Comparison of ENCODE assay signal across 15 mouse cellular contexts in the genomic region with DNA sequence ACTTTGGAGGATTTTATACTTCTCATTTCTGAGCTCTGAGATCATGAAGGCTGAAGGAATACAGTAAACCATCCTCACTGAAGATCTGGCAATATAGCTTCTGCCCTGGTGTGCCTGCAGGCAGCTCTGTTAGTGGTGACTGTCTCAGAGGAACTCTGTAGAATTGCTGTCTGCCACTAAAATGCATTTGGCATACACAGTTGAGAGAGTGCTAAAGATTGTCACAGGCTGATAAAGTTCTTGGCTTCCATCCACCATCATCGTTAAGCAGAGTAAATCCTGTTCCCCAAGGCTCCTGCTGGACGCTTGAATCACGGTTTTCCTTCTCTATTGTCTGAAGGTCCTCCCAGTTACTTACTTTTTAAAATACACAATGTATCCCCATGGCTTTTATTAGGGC. TPM values are rescaled to one million over a fixed set of nuclear protein-coding genes. Genes with fewer than 3 reads are reported as not detected.
DNase-seq lines count a peak whose midpoint lies in the region; ATAC-seq and TF ChIP-seq lines count a peak whose summit lies in the region.
"Had no signal": no experiment of that assay in that cellular context is flagged by ENCODE, and none has a peak within 500 bp of the region (broad histone marks: within the 10 kb centered on the region; RNA-seq: fewer than 3 reads in every experiment).

No protein-coding gene starts in this region.

- H3K4me2 ChIP-seq in forebrain, embryonic 14.5 days (ENCODE audit: low read length), result no peak overlapping the region
- no peak overlapping the region for H3K4me2 ChIP-seq in forebrain, embryonic 13.5 days
- H3K4me2 ChIP-seq in lung, embryonic 16.5 days (ENCODE audit: low read depth, low read length), result no peak overlapping the region
- H3K4me2 ChIP-seq in myocyte (ENCODE audit: low read depth), result peak overlapping the region; percentile 12

- H3K27ac ChIP-seq in forebrain, embryonic 14.5 days (ENCODE audit: low read depth, low read length), result no peak overlapping the region
- H3K27ac ChIP-seq in forebrain, embryonic 13.5 days, result no peak overlapping the region
- peak overlapping the region; percentile 43 for H3K27ac ChIP-seq in lung, embryonic 16.5 days (ENCODE audit: low read length)
- H3K27ac ChIP-seq in cerebellum, adult 2 months (ENCODE audit: insufficient read depth, low read length), result no peak overlapping the region
- H3K27ac ChIP-seq: hindbrain, embryonic 10.5 days; liver, embryonic 14.5 days had no signal

- no peaks in the 10 kb centered on the region for H3K79me2 ChIP-seq in myocyte (ENCODE audit: control insufficient read depth, insufficient read depth)

- no peaks in the 10 kb centered on the region for H3K36me3 ChIP-seq in forebrain, embryonic 14.5 days (ENCODE audit: control insufficient read depth, insufficient read depth, low read length)
- H3K36me3 ChIP-seq in forebrain, embryonic 13.5 days (ENCODE audit: poor library complexity, severe bottlenecking), result peaks cover 3% of the 10 kb centered on the region; the same call in 1 of the 2 replicates
- no peaks in the 10 kb centered on the region for H3K36me3 ChIP-seq in lung, embryonic 16.5 days (ENCODE audit: control insufficient read depth, insufficient read depth, low read length)
- no peaks in the 10 kb centered on the region for H3K36me3 ChIP-seq in myocyte (ENCODE audit: control insufficient read depth, insufficient read depth)

- DNase-seq in forebrain, embryonic 14.5 days (ENCODE audit: low spot score), result peak; percentile 11
- no peak for DNase-seq in lung, adult 2 months
- DNase-seq in adipocyte (ENCODE audit: low spot score), result peak; percentile 32
- DNase-seq in cerebellum, adult 2 months, result no peak
- DNase-seq: cerebellum, adult 11 months; cerebellum, postnatal 36 days; midbrain, embryonic 14.5 days; retina, postnatal 1 day had no signal

- peak; percentile 20; the same call in 1 of the 2 replicates for ATAC-seq in forebrain, embryonic 14.5 days
- ATAC-seq in forebrain, embryonic 13.5 days, result no peak
- ATAC-seq in lung, embryonic 16.5 days (ENCODE audit: low read depth), result peak; percentile 48; the same call in 1 of the 2 replicates
- ATAC-seq: inflammation-experienced regulatory T-cells, adult 6 months had no signal

- no peaks in the 10 kb centered on the region for H3K4me1 ChIP-seq in forebrain, embryonic 14.5 days (ENCODE audit: control insufficient read depth, insufficient read depth, low read length)
- no peaks in the 10 kb centered on the region for H3K4me1 ChIP-seq in forebrain, embryonic 13.5 days
- H3K4me1 ChIP-seq in lung, embryonic 16.5 days (replicated peaks; ENCODE audit: control insufficient read depth, insufficient read depth, low read length), result 0 out of 2 replicates have a peak, but pooled peaks cover 2% of the 10 kb centered on the region
- no peaks in the 10 kb centered on the region for H3K4me1 ChIP-seq in lung, adult 2 months (ENCODE audit: control insufficient read depth, insufficient read depth, low read length)
- H3K4me1 ChIP-seq in cerebellum, adult 2 months (ENCODE audit: control insufficient read depth, insufficient read depth, low read length), result no peaks in the 10 kb centered on the region
- H3K4me1 ChIP-seq: hindbrain, embryonic 10.5 days had no signal

- no peak overlapping the region for H3ac ChIP-seq in myocyte (ENCODE audit: control insufficient read depth, insufficient read length)

- 33% methylated on average over 3 of the region's 3 CpGs for WGBS in forebrain, embryonic 14.5 days
- 31% methylated on average over 3 of the region's 3 CpGs for WGBS in forebrain, embryonic 13.5 days
- WGBS in lung, embryonic 16.5 days, result 34% methylated on average over 3 of the region's 3 CpGs
- 43% methylated on average over 3 of the region's 3 CpGs for WGBS in lung, adult 2 months
- WGBS in cerebellum, adult 2 months, result 8% methylated on average over 3 of the region's 3 CpGs

- TF ChIP-seq POLR2A in lung, adult 2 months (IDR thresholded peaks at IDR 0.05; ENCODE audit: borderline replicate concordance, extremely low read depth, low read depth, low read length), result no peak
- no peak for TF ChIP-seq POLR2A in myocyte (IDR thresholded peaks at IDR 0.05; ENCODE audit: insufficient read length, low read depth)
- TF ChIP-seq POLR2A in cerebellum, adult 2 months (IDR thresholded peaks at IDR 0.05; ENCODE audit: borderline replicate concordance, insufficient read depth, low read length), result no peak

- no peaks in the 10 kb centered on the region for H3K27me3 ChIP-seq in forebrain, embryonic 14.5 days (replicated peaks; ENCODE audit: control insufficient read depth, insufficient read depth, low read length)
- H3K27me3 ChIP-seq in forebrain, embryonic 13.5 days, result no peaks in the 10 kb centered on the region; the same call in 1 of the 2 replicates
- no peaks in the 10 kb centered on the region; the same call in 1 of the 2 replicates for H3K27me3 ChIP-seq in lung, embryonic 16.5 days (ENCODE audit: control insufficient read depth, insufficient read depth, low read depth, low read length)
- H3K27me3 ChIP-seq in myocyte (ENCODE audit: control insufficient read depth, insufficient read depth, insufficient read length), result no peaks in the 10 kb centered on the region
- no peaks in the 10 kb centered on the region for H3K27me3 ChIP-seq in cerebellum, adult 2 months (ENCODE audit: control insufficient read depth, insufficient read depth, low read length)

- H3K9ac ChIP-seq in forebrain, embryonic 14.5 days (ENCODE audit: low read length), result no peak overlapping the region
- H3K9ac ChIP-seq in forebrain, embryonic 13.5 days, result no peak overlapping the region
- no peak overlapping the region for H3K9ac ChIP-seq in lung, embryonic 16.5 days (ENCODE audit: low read length)
- H3K9ac ChIP-seq: liver, embryonic 14.5 days had no signal

- no peak for TF ChIP-seq CTCF in lung, adult 2 months (IDR thresholded peaks at IDR 0.05; ENCODE audit: insufficient read depth, low read length)
- TF ChIP-seq CTCF in cerebellum, adult 2 months (IDR thresholded peaks at IDR 0.05; ENCODE audit: borderline replicate concordance, insufficient read depth, low read depth, low read length), result no peak

- H3K9me3 ChIP-seq in forebrain, embryonic 14.5 days (replicated peaks; ENCODE audit: control insufficient read depth, low read length), result no peaks in the 10 kb centered on the region
- no peaks in the 10 kb centered on the region for H3K9me3 ChIP-seq in forebrain, embryonic 13.5 days (replicated peaks)
- no peaks in the 10 kb centered on the region for H3K9me3 ChIP-seq in lung, embryonic 16.5 days (ENCODE audit: control insufficient read depth, low read length)
- H3K9me3 ChIP-seq: hindbrain, embryonic 10.5 days had no signal

- no peak overlapping the region for H3K4me3 ChIP-seq in forebrain, embryonic 14.5 days (ENCODE audit: low read depth, low read length)
- no peak overlapping the region for H3K4me3 ChIP-seq in forebrain, embryonic 13.5 days
- H3K4me3 ChIP-seq in lung, embryonic 16.5 days (ENCODE audit: low read length), result no peak overlapping the region
- H3K4me3 ChIP-seq in lung, adult 2 months (replicated peaks; ENCODE audit: extremely low read depth, low read depth, low read length), result no peak overlapping the region
- H3K4me3 ChIP-seq in myocyte, result no peak overlapping the region
- no peak overlapping the region for H3K4me3 ChIP-seq in cerebellum, adult 2 months (replicated peaks; ENCODE audit: insufficient read depth, low read depth, low read length)
- H3K4me3 ChIP-seq: erythroblast, embryonic 14.5 days; hindbrain, embryonic 10.5 days had no signal

TF ChIP-seq in myocyte, 11 proteins besides CTCF, POLR2A, EP300 and RAD21:
- TF ChIP-seq TCF3 (IDR thresholded peaks at IDR 0.05; ENCODE audit: insufficient read length, low read depth), result no peak
- TF ChIP-seq POLR2AphosphoS2 (IDR thresholded peaks at IDR 0.05; ENCODE audit: insufficient read length, low read depth), result no peak
- TF ChIP-seq SRF (IDR thresholded peaks at IDR 0.05; ENCODE audit: control insufficient read depth, insufficient read length, low read depth), result no peak
- TF ChIP-seq CEBPB (IDR thresholded peaks at IDR 0.05; ENCODE audit: insufficient read depth, poor library complexity, severe bottlenecking), result no peak
- TF ChIP-seq REST (IDR thresholded peaks at IDR 0.05; ENCODE audit: insufficient read depth, insufficient read length), result no peak
- no peak for TF ChIP-seq MYOG (IDR thresholded peaks at IDR 0.05; ENCODE audit: control insufficient read depth in 1 of 3, insufficient read depth in 1 of 3, insufficient read length in 2 of 3, low read depth in 2 of 3)
- TF ChIP-seq E2F4 (IDR thresholded peaks at IDR 0.05; ENCODE audit: insufficient read depth), result no peak
- no peak for TF ChIP-seq MYOD1 (IDR thresholded peaks at IDR 0.05; ENCODE audit: control insufficient read depth in 1 of 3, insufficient read length in 2 of 3, low read depth in 2 of 3)
- TF ChIP-seq TCF12 (IDR thresholded peaks at IDR 0.05; ENCODE audit: insufficient read depth, poor library complexity, severe bottlenecking), result no peak
- TF ChIP-seq MAX (IDR thresholded peaks at IDR 0.05; ENCODE audit: low read depth), result no peak
- no peak for TF ChIP-seq USF1 (IDR thresholded peaks at IDR 0.05; ENCODE audit: low read depth)

RNA-seq across cellular contexts. Expression of gene Gdpd2, which starts 43.1 kb away (rescaled TPM):
- polyA plus RNA-seq in forebrain, embryonic 14.5 days (2014; fragmentation: Nextera tagmentation; extraction: Ambion mirVana), result 12.7 and 13.4 TPM in 2 replicates
- 10.7 and 11.5 TPM in 2 replicates for polyA plus RNA-seq in forebrain, embryonic 13.5 days (2015; fragmentation: Nextera tagmentation; extraction: Ambion mirVana)
- polyA plus RNA-seq in lung, embryonic 16.5 days (2015; fragmentation: Nextera tagmentation; extraction: Ambion mirVana), result 0.49 and 1.2 TPM in 2 replicates
- polyA plus RNA-seq in lung, adult 2 months (2012; rRNA removed), result 14.2 and 19.5 TPM in 2 replicates
- polyA plus RNA-seq in myocyte (2012; fragmentation: generic; extraction: Trizol), result not detected
- polyA plus RNA-seq in cerebellum, adult 2 months (2012; rRNA removed), result 10.6 and 13.2 TPM in 2 replicates
- polyA plus RNA-seq: erythroblast, embryonic 14.5 days; inflammation-experienced regulatory T-cells, adult 6 months had no signal

Comparison
In these comparisons a context has a peak if more than half of its experiments do, and no peak if none do; other contexts are left out.
1. DNase-seq: peak in forebrain, embryonic 14.5 days (single experiment) and adipocyte (single experiment); none in lung, adult 2 months (single experiment) and cerebellum, adult 2 months (0 of 2).